Mouse (Mus musculus): ENCODE data around the gene Scgb1c1. TPM values are rescaled to one million over a fixed set of nuclear protein-coding genes. Genes with fewer than 3 reads are reported as not detected.

The Scgb1c1 gene
- polyA plus RNA-seq, 1 experiment from 2014 or later, result not detected

DNA sequence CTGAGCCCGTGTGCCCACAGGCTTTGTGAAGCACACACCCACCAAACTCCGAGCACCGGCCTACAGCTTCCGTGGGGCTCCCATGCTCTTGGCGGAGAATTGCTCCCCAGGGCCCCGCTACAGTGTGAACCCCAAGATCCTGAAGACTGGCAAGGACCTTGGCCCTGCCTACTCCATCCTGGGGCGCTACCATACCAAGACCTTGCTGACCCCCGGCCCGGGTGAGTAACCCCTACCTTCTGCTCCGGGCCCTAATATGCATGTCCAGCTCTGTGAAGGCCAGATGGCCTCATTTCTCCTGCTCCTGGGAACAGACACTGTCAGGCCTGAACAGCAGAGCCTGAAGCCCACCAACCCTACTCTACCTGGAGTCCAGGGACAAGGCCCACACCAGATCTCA, 3.2 kb downstream of the Scgb1c1 start:
- H3K36me3 ChIP-seq (ENCODE audit: insufficient read depth, low read length), result peaks cover 20% of the 10 kb centered on the region
- no peak overlapping the region for H3K4me2 ChIP-seq (ENCODE audit: low read length)
- H3K4me1 ChIP-seq (replicated peaks; ENCODE audit: insufficient read depth, low read length), result no peaks in the 10 kb centered on the region
- no peak for TF ChIP-seq CTCF (IDR thresholded peaks at IDR 0.05; ENCODE audit: low read depth)
- no peaks in the 10 kb centered on the region for H3K27me3 ChIP-seq (ENCODE audit: insufficient read depth, low read length)
- H3K9me3 ChIP-seq (replicated peaks; ENCODE audit: low read length), result no peaks in the 10 kb centered on the region
- H3K9ac ChIP-seq (ENCODE audit: low read depth, low read length), result no peak overlapping the region
- WGBS, result 91% methylated on average over 10 of the region's 10 CpGs
- H3K4me3 ChIP-seq (replicated peaks; ENCODE audit: low read depth, low read length), result no peak overlapping the region
- ATAC-seq (replicated peaks; ENCODE audit: low FRiP score, low read depth), result no peak
- DNase-seq (ENCODE audit: low spot score), result no peak
- no peak overlapping the region for H3K27ac ChIP-seq

- no peak overlapping the region for H3K9ac ChIP-seq (ENCODE audit: low read depth, low read length)
- H3K36me3 ChIP-seq (ENCODE audit: insufficient read depth, low read length), result peaks cover 25% of the 10 kb centered on the region
- no peak for DNase-seq (ENCODE audit: low spot score)
- no peak overlapping the region for H3K27ac ChIP-seq
- ATAC-seq (replicated peaks; ENCODE audit: low FRiP score, low read depth), result no peak
- H3K9me3 ChIP-seq (replicated peaks; ENCODE audit: low read length), result no peaks in the 10 kb centered on the region
- TF ChIP-seq CTCF (IDR thresholded peaks at IDR 0.05; ENCODE audit: low read depth), result no peak
- peaks cover 8% of the 10 kb centered on the region; the same call in 1 of the 2 replicates for H3K4me1 ChIP-seq (replicated peaks; ENCODE audit: insufficient read depth, low read length)
- H3K4me3 ChIP-seq (replicated peaks; ENCODE audit: low read depth, low read length), result no peak overlapping the region
- no peak overlapping the region for H3K4me2 ChIP-seq (ENCODE audit: low read length)
- 94% methylated on average over 4 of the region's 4 CpGs for WGBS
- no peaks in the 10 kb centered on the region for H3K27me3 ChIP-seq (ENCODE audit: insufficient read depth, low read length)
These were observed 6.6 kb downstream of the Scgb1c1 start for GRCm38 (mm10) chr7:140851916-140852315.

DNA sequence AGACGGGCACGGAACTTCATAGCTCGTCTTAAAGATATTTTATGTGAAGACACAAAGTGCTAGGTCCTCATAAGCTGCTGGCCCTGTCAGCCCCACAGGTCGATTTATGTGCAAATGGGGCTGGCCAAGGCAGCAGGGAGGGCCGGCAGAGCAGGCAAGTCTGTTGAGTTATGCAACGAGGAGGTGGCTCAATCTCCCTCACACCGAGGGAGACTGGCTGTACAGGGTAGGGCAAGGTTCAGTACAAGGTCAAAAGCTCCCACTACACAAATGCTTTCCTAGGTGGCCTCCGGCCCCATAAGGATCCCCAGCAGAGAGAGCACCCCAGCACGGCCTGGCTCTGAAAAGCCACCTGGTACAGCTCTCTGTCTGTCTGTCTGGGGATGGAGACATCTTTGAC, 8.0 kb downstream of the Scgb1c1 start:
- DNase-seq (ENCODE audit: low spot score) (no peak), ATAC-seq (replicated peaks; ENCODE audit: low FRiP score, low read depth) (no peak)
- Histone ChIP-seq H3K9me3 (replicated peaks; ENCODE audit: low read length) (no peaks in the 10 kb centered on the region), H3K4me2 (ENCODE audit: low read length) (no peak overlapping the region), H3K27me3 (ENCODE audit: insufficient read depth, low read length) (no peaks in the 10 kb centered on the region), H3K4me3 (replicated peaks; ENCODE audit: low read depth, low read length) (no peak overlapping the region), H3K9ac (ENCODE audit: low read depth, low read length) (no peak overlapping the region), H3K4me1 (replicated peaks; ENCODE audit: insufficient read depth, low read length) (peaks cover 16% of the 10 kb centered on the region; the same call in 1 of the 2 replicates), H3K36me3 (ENCODE audit: insufficient read depth, low read length) (peaks cover 25% of the 10 kb centered on the region), H3K27ac (no peak overlapping the region)
- TF ChIP-seq CTCF (IDR thresholded peaks at IDR 0.05; ENCODE audit: low read depth), result no peak
- 78% methylated on average over 9 of the region's 9 CpGs for WGBS

- Histone ChIP-seq H3K36me3 (ENCODE audit: insufficient read depth, low read length) (peaks cover 25% of the 10 kb centered on the region), H3K27me3 (ENCODE audit: insufficient read depth, low read length) (no peaks in the 10 kb centered on the region), H3K4me3 (replicated peaks; ENCODE audit: low read depth, low read length) (no peak overlapping the region), H3K4me1 (replicated peaks; ENCODE audit: insufficient read depth, low read length) (peaks cover 18% of the 10 kb centered on the region; the same call in 1 of the 2 replicates), H3K4me2 (ENCODE audit: low read length) (no peak overlapping the region), H3K27ac (no peak overlapping the region), H3K9ac (ENCODE audit: low read depth, low read length) (no peak overlapping the region), H3K9me3 (replicated peaks; ENCODE audit: low read length) (no peaks in the 10 kb centered on the region)
- no peak for TF ChIP-seq CTCF (IDR thresholded peaks at IDR 0.05; ENCODE audit: low read depth)
- ATAC-seq (replicated peaks; ENCODE audit: low FRiP score, low read depth), result no peak
- 83% methylated on average over 18 of the region's 18 CpGs for WGBS
- no peak for DNase-seq (ENCODE audit: low spot score)
These were observed 9.1 kb downstream of the Scgb1c1 start for GRCm38 (mm10) chr7:140854483-140854882.

DNA sequence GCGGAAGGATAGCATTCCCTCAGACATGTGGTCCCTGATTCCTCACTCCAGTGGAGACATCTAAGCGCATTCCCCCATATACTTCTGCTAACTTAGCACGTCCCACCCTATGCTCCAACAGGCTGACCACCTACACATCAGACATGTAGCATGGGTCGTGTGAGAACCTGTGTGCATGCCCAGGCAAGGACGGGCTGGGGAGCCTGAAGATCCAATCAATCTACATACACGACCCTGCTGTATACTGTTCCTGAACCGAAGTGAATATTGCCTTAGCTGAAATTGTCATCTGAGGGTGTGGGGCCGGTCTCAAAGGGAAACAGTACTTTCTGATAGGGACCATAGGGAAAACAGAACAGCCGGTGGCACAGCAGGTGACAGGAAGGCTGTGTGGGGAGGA, 9.8 kb downstream of the Scgb1c1 start:
- H3K9ac ChIP-seq (ENCODE audit: low read depth, low read length), result peak overlapping the region; percentile 90
- H3K9me3 ChIP-seq (replicated peaks; ENCODE audit: low read length), result no peaks in the 10 kb centered on the region
- DNase-seq (ENCODE audit: low spot score) (no peak), ATAC-seq (replicated peaks; ENCODE audit: low FRiP score, low read depth) (no peak)
- H3K4me1 ChIP-seq (replicated peaks; ENCODE audit: insufficient read depth, low read length), result peaks cover 18% of the 10 kb centered on the region; the same call in 1 of the 2 replicates
- H3K27me3 ChIP-seq (ENCODE audit: insufficient read depth, low read length), result no peaks in the 10 kb centered on the region
- TF ChIP-seq CTCF (IDR thresholded peaks at IDR 0.05; ENCODE audit: low read depth), result no peak
- H3K36me3 ChIP-seq (ENCODE audit: insufficient read depth, low read length), result peaks cover 25% of the 10 kb centered on the region
- WGBS, result 74% methylated on average over 9 of the region's 9 CpGs
- peak overlapping the region; percentile 97 for H3K4me2 ChIP-seq (ENCODE audit: low read length)
- peak overlapping the region; percentile 81 for H3K4me3 ChIP-seq (replicated peaks; ENCODE audit: low read depth, low read length)
- H3K27ac ChIP-seq, result no peak overlapping the region

- Histone ChIP-seq H3K9ac (ENCODE audit: low read depth, low read length) (peak within 1 kb of the TSS; percentile 90), H3K9me3 (replicated peaks; ENCODE audit: low read length) (no peaks in the 10 kb centered on the region), H3K4me2 (ENCODE audit: low read length) (peak within 1 kb of the TSS; percentile 97), H3K36me3 (ENCODE audit: insufficient read depth, low read length) (peaks cover 32% of the 10 kb centered on the region), H3K27me3 (ENCODE audit: insufficient read depth, low read length) (no peaks in the 10 kb centered on the region), H3K4me3 (replicated peaks; ENCODE audit: low read depth, low read length) (peak within 1 kb of the TSS; percentile 81), H3K4me1 (replicated peaks; ENCODE audit: insufficient read depth, low read length) (peaks cover 18% of the 10 kb centered on the region; the same call in 1 of the 2 replicates), H3K27ac (peak within 1 kb of the TSS; percentile 94)
- no peak for TF ChIP-seq CTCF (IDR thresholded peaks at IDR 0.05; ENCODE audit: low read depth)
- WGBS, result under 1% methylated on average over 51 of the region's 51 CpGs
- DNase-seq (ENCODE audit: low spot score) (peak; percentile 97), ATAC-seq (replicated peaks; ENCODE audit: low FRiP score, low read depth) (peak; percentile 83)
These were observed 10.8 kb downstream of the Scgb1c1 start, which contains the start of gene Gm45785 for GRCm38 (mm10) chr7:140855860-140856784. Gm45785 (minus strand) TSS chr7:140856331.
